In the genomic region with DNA sequence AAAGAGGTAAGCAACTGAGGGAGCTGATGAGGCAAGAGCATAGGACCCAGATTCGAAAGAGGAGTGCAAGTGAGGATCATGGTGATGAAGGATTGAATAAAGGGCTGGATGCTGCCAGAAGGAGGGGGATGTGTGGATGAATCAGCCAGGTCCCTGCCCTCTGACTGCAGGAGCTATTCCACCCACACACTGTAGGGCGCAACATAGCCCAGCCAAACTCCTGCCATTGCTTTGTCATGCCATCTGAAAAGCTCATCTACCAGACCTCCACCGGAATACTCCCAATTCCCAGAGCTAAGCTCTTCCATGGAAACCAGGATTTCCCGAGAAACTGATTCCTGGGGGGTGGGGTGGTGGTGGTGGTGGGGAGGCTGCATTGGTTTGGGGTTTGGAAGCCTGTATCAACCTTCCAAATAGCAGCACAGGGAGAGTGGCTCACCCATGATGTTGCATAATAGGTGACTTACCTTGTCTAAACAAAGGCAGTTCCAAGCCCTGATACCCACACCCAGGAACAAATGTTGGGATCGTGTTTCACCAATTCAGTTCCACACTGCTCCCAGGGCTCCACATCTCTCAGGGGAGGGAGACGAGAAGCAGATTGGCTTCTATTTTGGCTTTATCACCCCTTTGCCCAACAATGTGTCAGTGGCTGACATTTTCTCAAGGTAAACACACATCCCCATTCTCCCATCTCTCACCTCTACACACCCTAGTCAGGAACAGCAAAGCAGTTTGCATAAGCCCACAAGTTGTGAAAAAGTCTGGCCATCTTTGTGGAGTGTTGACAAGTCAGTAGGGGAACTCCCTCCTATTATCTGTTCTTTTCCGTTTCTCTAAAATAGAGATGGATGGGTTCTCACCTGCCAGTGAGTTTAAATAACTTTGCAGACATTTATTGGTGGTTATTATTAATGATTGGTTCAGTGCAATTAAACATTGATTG, we compare ENCODE assay signal across 1 mouse cellular context.
TF ChIP-seq lines count a peak whose summit lies in the region.

No protein-coding gene starts in this region.

TF ChIP-seq in myocyte, 11 proteins besides CTCF, POLR2A, EP300 and RAD21:
- TF ChIP-seq E2F4 (IDR thresholded peaks at IDR 0.05; ENCODE audit: insufficient read depth) (no peak), CEBPB (IDR thresholded peaks at IDR 0.05; ENCODE audit: insufficient read depth, poor library complexity, severe bottlenecking) (no peak), USF1 (IDR thresholded peaks at IDR 0.05; ENCODE audit: low read depth) (no peak), TCF3 (IDR thresholded peaks at IDR 0.05; ENCODE audit: insufficient read length, low read depth) (no peak), TCF12 (IDR thresholded peaks at IDR 0.05; ENCODE audit: insufficient read depth, poor library complexity, severe bottlenecking) (no peak), SRF (IDR thresholded peaks at IDR 0.05; ENCODE audit: control insufficient read depth, insufficient read length, low read depth) (no peak), MAX (IDR thresholded peaks at IDR 0.05; ENCODE audit: low read depth) (no peak), MYOG (IDR thresholded peaks at IDR 0.05; ENCODE audit: control insufficient read depth in 1 of 3, insufficient read depth in 1 of 3, insufficient read length in 2 of 3, low read depth in 2 of 3) (no peak), POLR2AphosphoS2 (IDR thresholded peaks at IDR 0.05; ENCODE audit: insufficient read length, low read depth) (no peak), REST (IDR thresholded peaks at IDR 0.05; ENCODE audit: insufficient read depth, insufficient read length) (no peak)
TF ChIP-seq in myocyte: peak in this region for 0.
